Mouse (Mus musculus): Measurements from ENCODE around the gene Gm10057.
"Not testable (repeated sequence)": the region's sequence is repeated elsewhere in the genome, so short reads cannot be mapped to it uniquely, and the experiment has no call there.

Gene Gm10057

DNA sequence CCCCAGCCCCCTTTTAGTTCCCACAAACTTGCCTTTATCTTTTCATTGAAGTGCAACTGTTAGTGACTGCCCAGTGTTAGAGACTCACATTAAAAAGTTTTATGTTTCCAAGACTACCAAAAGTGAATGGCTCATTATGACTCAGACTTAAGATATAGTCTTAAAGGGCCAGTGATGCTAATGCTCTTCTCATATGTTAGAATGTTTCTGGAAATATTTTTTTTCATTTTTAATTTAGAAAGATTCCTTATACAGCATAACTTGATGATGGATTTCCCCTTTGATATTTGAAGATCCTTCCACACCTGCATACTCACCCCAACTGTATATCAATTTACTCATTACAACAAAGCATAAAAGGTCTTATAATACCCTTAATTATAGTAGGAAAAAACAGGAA is at the start of gene Gm10057:
Gene Gm10057 (minus strand): TSS at position 101 of the 400 bp plus-strand sequence.
- not testable (repeated sequence) for DNase-seq (ENCODE audit: extremely low spot score, low read depth, low spot score)

DNA sequence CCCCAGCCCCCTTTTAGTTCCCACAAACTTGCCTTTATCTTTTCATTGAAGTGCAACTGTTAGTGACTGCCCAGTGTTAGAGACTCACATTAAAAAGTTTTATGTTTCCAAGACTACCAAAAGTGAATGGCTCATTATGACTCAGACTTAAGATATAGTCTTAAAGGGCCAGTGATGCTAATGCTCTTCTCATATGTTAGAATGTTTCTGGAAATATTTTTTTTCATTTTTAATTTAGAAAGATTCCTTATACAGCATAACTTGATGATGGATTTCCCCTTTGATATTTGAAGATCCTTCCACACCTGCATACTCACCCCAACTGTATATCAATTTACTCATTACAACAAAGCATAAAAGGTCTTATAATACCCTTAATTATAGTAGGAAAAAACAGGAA is 21.1 kb downstream of the Gm10057 start, which contains the start of gene 4921511M17Rik:
Gene 4921511M17Rik (minus strand): TSS at position 101 of the 400 bp plus-strand sequence.
- not testable (repeated sequence) for DNase-seq (ENCODE audit: extremely low spot score, low read depth, low spot score)

DNA sequence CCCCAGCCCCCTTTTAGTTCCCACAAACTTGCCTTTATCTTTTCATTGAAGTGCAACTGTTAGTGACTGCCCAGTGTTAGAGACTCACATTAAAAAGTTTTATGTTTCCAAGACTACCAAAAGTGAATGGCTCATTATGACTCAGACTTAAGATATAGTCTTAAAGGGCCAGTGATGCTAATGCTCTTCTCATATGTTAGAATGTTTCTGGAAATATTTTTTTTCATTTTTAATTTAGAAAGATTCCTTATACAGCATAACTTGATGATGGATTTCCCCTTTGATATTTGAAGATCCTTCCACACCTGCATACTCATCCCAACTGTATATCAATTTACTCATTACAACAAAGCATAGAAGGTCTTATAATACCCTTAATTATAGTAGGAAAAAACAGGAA is 42.3 kb downstream of the Gm10057 start, which contains the start of gene Samt1:
Gene Samt1 (minus strand): TSS at position 101 of the 400 bp plus-strand sequence.
- DNase-seq (ENCODE audit: extremely low spot score, low read depth, low spot score) = not testable (repeated sequence)
